Mouse (Mus musculus) ES-E14 (cell line): ENCODE measurements at regions not wholly inside any gene's neighbourhood (a gene's known extent, or its start where the extent isn't known, plus 50 kb on each side); places are given as distances from the start of the nearest gene placed in this dataset.

Experiments used
- DNase-seq: peaks from one replicate; pipeline ENCODE4 v3.0.0-alpha.2; 2013; ENCODE audit warnings: low read depth, low spot score
- H3K27ac ChIP-seq: 2 replicates; pipeline ENCODE4 v1.5.1; 2012; ENCODE audit warnings: low read depth, mild to moderate bottlenecking, low read length, moderate library complexity, mixed read lengths; ENCODE audit not compliant: poor library complexity, insufficient read depth, severe bottlenecking
- H3K36me3 ChIP-seq: 2 replicates; pipeline ENCODE4 v1.6.1; 2012; ENCODE audit warnings: mild to moderate bottlenecking, low read length, moderate library complexity, mixed read lengths; ENCODE audit not compliant: control insufficient read depth, poor library complexity, insufficient read depth, severe bottlenecking
- H3K4me1 ChIP-seq, 2 experiments: fragments of 150-350 bp in 1 of 2; sonication (generic) in 1 of 2; 2 replicates each; pipeline ENCODE4 v1.6.1; 2012; ENCODE audit warnings: low read length in 2 of 2, mild to moderate bottlenecking in 1 of 2, mixed read lengths in 1 of 2; ENCODE audit not compliant: control insufficient read depth in 2 of 2, insufficient read depth in 2 of 2, poor library complexity in 1 of 2
- H3K4me3 ChIP-seq, 2 experiments: fragments of 150-350 bp in 1 of 2; sonication (generic) in 1 of 2; 2 replicates each; pipeline ENCODE4 v1.5.1; 2012; ENCODE audit warnings: low read length in 2 of 2, low read depth in 1 of 2, mild to moderate bottlenecking in 1 of 2, mixed read lengths in 1 of 2; ENCODE audit not compliant: insufficient read depth in 1 of 2, poor library complexity in 1 of 2, severe bottlenecking in 1 of 2
- H3K9ac ChIP-seq: 2 replicates; pipeline ENCODE4 v1.6.1; 2012; ENCODE audit warnings: low read depth, mild to moderate bottlenecking, low read length, mixed read lengths; ENCODE audit not compliant: poor library complexity, insufficient read depth, severe bottlenecking
- H3K9me3 ChIP-seq: fragments of 150-350 bp; sonication (generic); 2 replicates; pipeline ENCODE4 v1.6.1; 2012; ENCODE audit warnings: low read depth, mild to moderate bottlenecking, low read length; ENCODE audit not compliant: control insufficient read depth, insufficient read depth
- CHD2 ChIP-seq: IDR thresholded peaks from 2 replicates; pipeline ENCODE4 v1.6.1; 2014; ENCODE audit warnings: mild to moderate bottlenecking, low read depth, low read length, inconsistent platforms
- HCFC1 ChIP-seq: IDR thresholded peaks from 2 replicates; pipeline ENCODE4 v1.6.1; 2012; ENCODE audit warnings: low read length, inconsistent platforms, borderline replicate concordance; ENCODE audit not compliant: insufficient read depth
- MAFK ChIP-seq: IDR thresholded peaks from 2 replicates; pipeline ENCODE4 v1.6.1; 2014; ENCODE audit warnings: mild to moderate bottlenecking, low read depth, low read length, inconsistent platforms; ENCODE audit not compliant: insufficient read depth
- ZC3H11A ChIP-seq: IDR thresholded peaks from 2 replicates; pipeline ENCODE4 v1.6.1; 2012; ENCODE audit warnings: low read depth, mild to moderate bottlenecking, inconsistent platforms, low read length, borderline replicate concordance
- ZNF384 ChIP-seq: IDR thresholded peaks from 2 replicates; pipeline ENCODE4 v1.6.1; 2012; ENCODE audit warnings: low read depth, low read length, inconsistent platforms
- in situ Hi-C, 2 experiments: fragments of 600-800 bp; cut with MboI; formaldehyde crosslinking; loops; one replicate each; pipeline ENCODE4 v1.15.1; 2025; ENCODE audit warnings: low sequenced_read_pairs in 2 of 2, inconsistent platforms in 1 of 2; ENCODE audit not compliant: unreplicated experiment in 2 of 2

DNA sequence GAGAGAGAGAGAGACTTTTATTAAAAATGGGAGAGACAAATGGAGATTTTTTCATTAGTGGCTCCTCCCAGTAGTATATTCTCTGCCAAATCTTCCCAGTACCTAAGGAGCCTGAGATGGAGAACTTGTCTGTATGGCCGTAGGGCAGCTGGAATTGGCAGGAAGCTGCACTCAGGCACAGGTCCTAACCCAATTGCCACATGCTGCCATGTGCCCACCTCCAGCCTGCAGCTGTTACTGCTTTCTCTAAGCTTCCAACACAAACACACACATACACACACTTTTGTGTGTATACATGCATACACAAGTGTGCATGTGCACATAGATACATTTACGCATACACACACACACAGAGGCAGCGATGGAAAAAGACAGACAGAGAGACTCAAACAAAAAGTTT is 56.5 kb upstream of the Gm10260 start:
- no peak for DNase-seq
- Histone ChIP-seq H3K9me3 (no peaks in the 10 kb centered on the region), H3K27ac (no peak overlapping the region; the same call in 1 of the 2 replicates), H3K36me3 (no peaks in the 10 kb centered on the region), H3K9ac (no peak overlapping the region; the same call in 1 of the 2 replicates), H3K4me3 (no peak overlapping the region), H3K4me1 (no peaks in the 10 kb centered on the region)
- TF ChIP-seq MAFK (no peak), CHD2 (no peak), ZC3H11A (no peak), HCFC1 (no peak), ZNF384 (no peak)
- in situ Hi-C loops = no loop called here
